Mouse (Mus musculus) cerebellum, postnatal 14 days (tissue): ENCODE results near the gene Ciart.
A peak's percentile ranks its signal among the peaks of the same experiment; 100 is the strongest.
"Not testable (repeated sequence)": the region's sequence is repeated elsewhere in the genome, so short reads cannot be mapped to it uniquely, and the experiment has no call there.

Source experiments
- DNase-seq, 2 experiments: peaks; one replicate each; pipeline ENCODE4 v3.0.0; 2021; ENCODE audit warnings: mixed read lengths in 2 of 2

The Ciart gene

GRCm38 (mm10) chr3:95865050-95865449, 17.0 kb downstream of the Ciart start:
- no peak for DNase-seq

- DNase-seq: no peak
Measured at GRCm38 (mm10) chr3:95863578-95863977, 18.5 kb downstream of the Ciart start.

- peak; percentile 87 to 91 for DNase-seq
Measured at GRCm38 (mm10) chr3:95861796-95862195, 20.3 kb downstream of the Ciart start.

- DNase-seq: peak in 1 of 2 experiments; percentile 42
Measured at GRCm38 (mm10) chr3:95861216-95861615, 20.8 kb downstream of the Ciart start.

- no peak for DNase-seq
Measured at GRCm38 (mm10) chr3:95860323-95860722, 21.7 kb downstream of the Ciart start.

GRCm38 (mm10) chr3:95858278-95858677, 23.8 kb downstream of the Ciart start:
- DNase-seq: not testable (repeated sequence)

GRCm38 (mm10) chr3:95857050-95857449, 25.0 kb downstream of the Ciart start:
- DNase-seq: not testable (repeated sequence)

GRCm38 (mm10) chr3:95856115-95856514, 25.9 kb downstream of the Ciart start:
- no peak for DNase-seq

GRCm38 (mm10) chr3:95855502-95856089, 26.5 kb downstream of the Ciart start, which contains the start of gene Prpf3:
Gene Prpf3 (minus strand): TSS chr3:95855885.
- DNase-seq: peak; percentile 93 to 94

GRCm38 (mm10) chr3:95851317-95851716, 30.7 kb downstream of the Ciart start:
- no peak for DNase-seq

- no peak for DNase-seq
Measured at GRCm38 (mm10) chr3:95850611-95851010, 31.4 kb downstream of the Ciart start.

- DNase-seq: no peak
Measured at GRCm38 (mm10) chr3:95842503-95843214, 39.4 kb downstream of the Ciart start.

GRCm38 (mm10) chr3:95839250-95839649, 42.8 kb downstream of the Ciart start:
- DNase-seq: no peak

- no peak for DNase-seq
Measured at GRCm38 (mm10) chr3:95829053-95829452, 53.0 kb downstream of the Ciart start.
